Mouse (Mus musculus) gastrocnemius, postnatal 36 days (tissue): ENCODE measurements around the gene Kcnc2. TPM values are rescaled to one million over a fixed set of nuclear protein-coding genes. Genes with fewer than 3 reads are reported as not detected.

ENCODE experiments used
- DNase-seq, 2 experiments: peaks; one replicate each; pipeline ENCODE4 v3.0.0; 2022
- intact Hi-C: fragments of 180-260 bp; cut with DNase I; formaldehyde crosslinking; loops from one replicate; pipeline ENCODE4 v1.15.1; 2025
- total RNA-seq, 2 experiments: library from RNA; stranded (reverse); gene quantifications; 2 replicates each; pipeline ENCODE4 v1.2.3; 2021

The Kcnc2 gene
- total RNA-seq, 2 experiments from 2014 or later = 0.15 to 0.17 TPM

- intact Hi-C loops = no loop called here
- DNase-seq = no peak
Observed at GRCm38 (mm10) chr10:112380590-112380989, 109.7 kb downstream of the Kcnc2 start.

GRCm38 (mm10) chr10:112394399-112394970 lies 123.6 kb downstream of the Kcnc2 start:
- DNase-seq = no peak
- intact Hi-C loops = no loop called here

GRCm38 (mm10) chr10:112397194-112397593 lies 126.3 kb downstream of the Kcnc2 start:
- intact Hi-C loops = no loop called here
- no peak for DNase-seq

GRCm38 (mm10) chr10:112400591-112401404 lies 129.9 kb downstream of the Kcnc2 start:
- no peak for DNase-seq
- intact Hi-C loops = no loop called here

- no peak for DNase-seq
- intact Hi-C loops = no loop called here
Observed at GRCm38 (mm10) chr10:112409525-112409924, 138.6 kb downstream of the Kcnc2 start.

- intact Hi-C loops = no loop called here
- DNase-seq = no peak
Observed at GRCm38 (mm10) chr10:112423327-112423726, 152.4 kb downstream of the Kcnc2 start.

- DNase-seq = no peak
- intact Hi-C loops = no loop called here
Observed at GRCm38 (mm10) chr10:112436950-112437349, 166.0 kb downstream of the Kcnc2 start.

- intact Hi-C loops = no loop called here
Observed at GRCm38 (mm10) chr10:112444640-112445039, 173.7 kb downstream of the Kcnc2 start.

GRCm38 (mm10) chr10:112450910-112451309 lies 180.0 kb downstream of the Kcnc2 start:
- intact Hi-C loops = no loop called here
- DNase-seq = no peak

More at GRCm38 (mm10) chr10:112444640-112445039, 173.7 kb downstream of the Kcnc2 start:
- no peak for DNase-seq

GRCm38 (mm10) chr10:112468689-112469384 lies 197.9 kb downstream of the Kcnc2 start:
- intact Hi-C loops = no loop called here
- DNase-seq = no peak

GRCm38 (mm10) chr10:112474122-112474810 lies 203.3 kb downstream of the Kcnc2 start:
- intact Hi-C loops = no loop called here
- DNase-seq = no peak

GRCm38 (mm10) chr10:112481461-112481860 lies 210.5 kb downstream of the Kcnc2 start:
- no peak for DNase-seq
- intact Hi-C loops = no loop called here

- intact Hi-C loops = no loop called here
Observed at GRCm38 (mm10) chr10:112481921-112482607, 211.1 kb downstream of the Kcnc2 start.

GRCm38 (mm10) chr10:112484387-112485105 lies 213.6 kb downstream of the Kcnc2 start:
- intact Hi-C loops = no loop called here
- DNase-seq = no peak

More at GRCm38 (mm10) chr10:112481921-112482607, 211.1 kb downstream of the Kcnc2 start:
- DNase-seq = no peak

- intact Hi-C loops = no loop called here
- no peak for DNase-seq
Observed at GRCm38 (mm10) chr10:112485819-112486218, 214.9 kb downstream of the Kcnc2 start.

GRCm38 (mm10) chr10:112488751-112489150 lies 217.8 kb downstream of the Kcnc2 start:
- intact Hi-C loops = no loop called here
- DNase-seq = no peak
